Mouse (Mus musculus) intestine, embryonic 14.5 days (tissue): ENCODE data around the gene Neto2. TPM values are rescaled to one million over a fixed set of nuclear protein-coding genes. Genes with fewer than 3 reads are reported as not detected.

ENCODE experiments used
- ATAC-seq: fragments of 200-750 bp; cut with Nextera tagmentation; replicated peaks from 2 replicates; pipeline ENCODE4 v1.8.0; 2017; ENCODE audit warnings: low read depth, moderate number of reproducible peaks, moderate TSS enrichment, moderate library complexity; ENCODE audit not compliant: low FRiP score, low TSS enrichment
- DNase-seq: peaks from one replicate; pipeline ENCODE4 v3.0.0-alpha.2; 2018; ENCODE audit warnings: low spot score
- H3K27ac ChIP-seq: fragments of 300-500 bp; sonication (generic); 2 replicates; pipeline ENCODE4 v1.5.1; 2014; ENCODE audit warnings: low read depth, mild to moderate bottlenecking, control low read depth
- H3K27me3 ChIP-seq: fragments of 300-500 bp; sonication (generic); replicated peaks from 2 replicates; pipeline ENCODE4 v1.6.1; 2014; ENCODE audit warnings: low read length, control low read depth; ENCODE audit not compliant: control insufficient read depth, insufficient read depth
- H3K36me3 ChIP-seq: fragments of 300-500 bp; sonication (generic); 2 replicates; pipeline ENCODE4 v1.6.1; 2014; ENCODE audit warnings: low read length, control low read depth; ENCODE audit not compliant: control insufficient read depth, insufficient read depth
- H3K4me1 ChIP-seq: fragments of 300-500 bp; sonication (generic); replicated peaks from 2 replicates; pipeline ENCODE4 v1.6.1; 2014; ENCODE audit warnings: low read length, control low read depth, mixed read lengths; ENCODE audit not compliant: control insufficient read depth, insufficient read depth
- H3K4me2 ChIP-seq: fragments of 300-500 bp; sonication (generic); 2 replicates; pipeline ENCODE4 v1.6.1; 2014; ENCODE audit warnings: low read length
- H3K4me3 ChIP-seq: fragments of 300-500 bp; sonication (generic); 2 replicates; pipeline ENCODE4 v1.5.1; 2014; ENCODE audit warnings: low read depth, low read length, control low read depth, mixed read lengths
- H3K9ac ChIP-seq: fragments of 300-500 bp; sonication (generic); 2 replicates; pipeline ENCODE4 v1.6.1; 2014; ENCODE audit warnings: mild to moderate bottlenecking, low read length
- H3K9me3 ChIP-seq: fragments of 300-500 bp; sonication (generic); 2 replicates; pipeline ENCODE4 v1.6.1; 2016; ENCODE audit warnings: low read length, control low read depth; ENCODE audit not compliant: control insufficient read depth
- WGBS: fragments of 180-500 bp; shearing (Covaris S2); extraction: QIAGEN DNeasy Blood & Tissue Kit; methylation state at CpG from one replicate; pipeline ENCODE4 v1.1.7; 2014; 5-methylcytosine and 5-hydroxymethylcytosine counted together
- polyA plus RNA-seq: library from polyadenylated mRNA; unstranded; fragments of >200 nt; fragmentation: Nextera tagmentation; extraction: Ambion mirVana; gene quantifications from 2 replicates; pipeline ENCODE4 v1.2.1, GENCODE M21; 2014

Neto2 gene
- polyA plus RNA-seq, 1 experiment from 2014 or later = 13.9 TPM

GRCm38 (mm10) chr8:85608836-85609235 lies 91.9 kb downstream of the Neto2 start:
- ATAC-seq = no peak
- no peaks in the 10 kb centered on the region for H3K36me3 ChIP-seq
- H3K27me3 ChIP-seq = no peaks in the 10 kb centered on the region
- H3K4me2 ChIP-seq = no peak overlapping the region
- no peak for DNase-seq
- H3K4me1 ChIP-seq = no peaks in the 10 kb centered on the region
- H3K9me3 ChIP-seq = no peaks in the 10 kb centered on the region
- 76% methylated on average over 2 of the region's 2 CpGs for WGBS
- H3K27ac ChIP-seq = no peak overlapping the region
- no peak overlapping the region for H3K9ac ChIP-seq
- no peak overlapping the region for H3K4me3 ChIP-seq

GRCm38 (mm10) chr8:85607804-85608203 lies 92.9 kb downstream of the Neto2 start:
- no peaks in the 10 kb centered on the region for H3K27me3 ChIP-seq
- H3K4me2 ChIP-seq = no peak overlapping the region
- no peak overlapping the region for H3K4me3 ChIP-seq
- no peaks in the 10 kb centered on the region for H3K9me3 ChIP-seq
- H3K4me1 ChIP-seq = no peaks in the 10 kb centered on the region
- ATAC-seq (no peak), DNase-seq (peak; percentile 13)
- no peak overlapping the region for H3K9ac ChIP-seq
- no peaks in the 10 kb centered on the region for H3K36me3 ChIP-seq
- H3K27ac ChIP-seq = no peak overlapping the region

GRCm38 (mm10) chr8:85606974-85607373 lies 93.8 kb downstream of the Neto2 start:
- Histone ChIP-seq H3K4me2 (no peak overlapping the region), H3K9me3 (no peaks in the 10 kb centered on the region), H3K4me3 (no peak overlapping the region), H3K9ac (no peak overlapping the region), H3K36me3 (no peaks in the 10 kb centered on the region), H3K27ac (no peak overlapping the region), H3K4me1 (no peaks in the 10 kb centered on the region), H3K27me3 (no peaks in the 10 kb centered on the region)
- WGBS = 82% methylated on average over 1 of the region's 1 CpGs
- no peak for ATAC-seq
- DNase-seq = peak; percentile 7

- Histone ChIP-seq H3K27ac (no peak overlapping the region), H3K27me3 (no peaks in the 10 kb centered on the region), H3K4me1 (no peaks in the 10 kb centered on the region), H3K36me3 (no peaks in the 10 kb centered on the region), H3K9ac (no peak overlapping the region), H3K9me3 (no peaks in the 10 kb centered on the region), H3K4me2 (no peak overlapping the region), H3K4me3 (no peak overlapping the region)
- WGBS = 88% methylated on average over 3 of the region's 3 CpGs
- DNase-seq (no peak), ATAC-seq (no peak)
Measured at GRCm38 (mm10) chr8:85606561-85606960, 94.2 kb downstream of the Neto2 start.

- no peak overlapping the region for H3K4me3 ChIP-seq
- no peaks in the 10 kb centered on the region for H3K27me3 ChIP-seq
- H3K4me1 ChIP-seq = no peaks in the 10 kb centered on the region
- no peak for ATAC-seq
- no peaks in the 10 kb centered on the region for H3K36me3 ChIP-seq
- H3K9ac ChIP-seq = no peak overlapping the region
- no peak overlapping the region for H3K27ac ChIP-seq
- no peak overlapping the region for H3K4me2 ChIP-seq
- peak; percentile 13 for DNase-seq
- 78% methylated on average over 4 of the region's 4 CpGs for WGBS
- H3K9me3 ChIP-seq = no peaks in the 10 kb centered on the region
Measured at GRCm38 (mm10) chr8:85604201-85604600, 96.5 kb downstream of the Neto2 start.

GRCm38 (mm10) chr8:85603203-85603895 lies 97.4 kb downstream of the Neto2 start:
- H3K9me3 ChIP-seq = no peaks in the 10 kb centered on the region
- ATAC-seq = no peak
- 32% methylated on average over 8 of the region's 8 CpGs for WGBS

GRCm38 (mm10) chr8:85602737-85603136 lies 98.0 kb downstream of the Neto2 start:
- ATAC-seq = no peak
- WGBS = 81% methylated on average over 4 of the region's 4 CpGs

More at GRCm38 (mm10) chr8:85603203-85603895, 97.4 kb downstream of the Neto2 start:
- Histone ChIP-seq H3K27me3 (no peaks in the 10 kb centered on the region), H3K4me3 (no peak overlapping the region), H3K4me1 (no peaks in the 10 kb centered on the region), H3K36me3 (no peaks in the 10 kb centered on the region), H3K4me2 (no peak overlapping the region), H3K9ac (no peak overlapping the region), H3K27ac (no peak overlapping the region)
- peak; percentile 82 for DNase-seq

GRCm38 (mm10) chr8:85601741-85602140 lies 99.0 kb downstream of the Neto2 start:
- Histone ChIP-seq H3K9me3 (no peaks in the 10 kb centered on the region), H3K27me3 (no peaks in the 10 kb centered on the region), H3K9ac (no peak overlapping the region), H3K4me3 (no peak overlapping the region), H3K4me1 (no peaks in the 10 kb centered on the region), H3K36me3 (no peaks in the 10 kb centered on the region), H3K27ac (no peak overlapping the region), H3K4me2 (no peak overlapping the region)
- 76% methylated on average over 8 of the region's 8 CpGs for WGBS
- DNase-seq = no peak
- no peak for ATAC-seq

More at GRCm38 (mm10) chr8:85602737-85603136, 98.0 kb downstream of the Neto2 start:
- Histone ChIP-seq H3K36me3 (no peaks in the 10 kb centered on the region), H3K27me3 (no peaks in the 10 kb centered on the region), H3K9me3 (no peaks in the 10 kb centered on the region), H3K9ac (no peak overlapping the region), H3K27ac (no peak overlapping the region), H3K4me2 (no peak overlapping the region), H3K4me1 (no peaks in the 10 kb centered on the region), H3K4me3 (no peak overlapping the region)
- DNase-seq = no peak
